Mouse (Mus musculus) testis, adult 2 months (tissue): ENCODE measurements at regions not wholly inside any gene's neighbourhood (a gene's known extent, or its start where the extent isn't known, plus 50 kb on each side); places are given as distances from the start of the nearest gene placed in this dataset.

Experiments used
- CTCF ChIP-seq: fragments of 200-500 bp; IDR thresholded peaks from 2 replicates; pipeline ENCODE4 v1.5.1; 2012; ENCODE audit warnings: low read depth, mild to moderate bottlenecking, inconsistent platforms, low read length, moderate library complexity; ENCODE audit not compliant: control insufficient read depth, insufficient read depth, insufficient replicate concordance
- POLR2A ChIP-seq: fragments of 200-500 bp; IDR thresholded peaks from 2 replicates; pipeline ENCODE4 v1.6.1; 2012; ENCODE audit warnings: low read depth, mild to moderate bottlenecking, inconsistent platforms, low read length, moderate library complexity; ENCODE audit not compliant: control insufficient read depth

DNA sequence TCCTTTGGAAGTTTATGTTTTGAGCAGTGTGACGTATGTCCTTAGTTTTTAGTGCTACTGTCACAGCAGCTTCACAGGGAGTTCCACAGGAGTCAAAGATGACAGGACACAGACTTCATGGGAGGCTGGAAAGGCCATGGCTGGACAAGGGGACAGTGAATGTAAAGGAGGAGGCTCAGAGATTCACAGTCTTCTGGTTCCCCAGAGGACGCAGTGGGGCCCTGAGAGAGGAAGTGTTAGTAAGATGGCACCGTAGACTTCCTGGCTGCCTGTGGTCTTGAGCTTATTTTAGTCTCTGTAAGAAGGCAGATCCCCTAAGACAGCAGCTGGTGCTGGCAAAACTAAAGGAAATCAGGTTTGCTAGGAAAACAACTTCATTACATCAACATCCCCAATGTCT, 101.9 kb downstream of the Cxcl12 start:
- TF ChIP-seq POLR2A (no peak), CTCF (no peak)
